Mouse (Mus musculus) hindbrain, embryonic 10.5 days (tissue): ENCODE data around the gene Dscaml1. TPM values are rescaled to one million over a fixed set of nuclear protein-coding genes. Genes with fewer than 3 reads are reported as not detected.
"Not testable (repeated sequence)": the region's sequence is repeated elsewhere in the genome, so short reads cannot be mapped to it uniquely, and the experiment has no call there.

ENCODE experiments used
- DNase-seq: peaks from one replicate; pipeline ENCODE4 v3.0.0-alpha.2; 2017; ENCODE audit warnings: low spot score
- H3K27ac ChIP-seq: fragments of 300-500 bp; sonication (generic); 2 replicates; pipeline ENCODE4 v1.5.1; 2016; ENCODE audit warnings: mild to moderate bottlenecking, moderate library complexity
- H3K27me3 ChIP-seq: fragments of 300-500 bp; sonication (generic); 2 replicates; pipeline ENCODE4 v1.6.1; 2016; ENCODE audit warnings: mild to moderate bottlenecking; ENCODE audit not compliant: poor library complexity, insufficient read depth, severe bottlenecking
- H3K36me3 ChIP-seq: fragments of 300-500 bp; sonication (generic); 2 replicates; pipeline ENCODE4 v1.6.1; 2016; ENCODE audit warnings: mild to moderate bottlenecking, moderate library complexity
- H3K4me1 ChIP-seq: fragments of 300-500 bp; sonication (generic); replicated peaks from 2 replicates; pipeline ENCODE4 v1.6.1; 2016; ENCODE audit warnings: mild to moderate bottlenecking
- H3K4me3 ChIP-seq: fragments of 300-500 bp; sonication (generic); 2 replicates; pipeline ENCODE4 v1.5.1; 2016; ENCODE audit warnings: mild to moderate bottlenecking, moderate library complexity
- H3K9me3 ChIP-seq: fragments of 300-500 bp; sonication (generic); 2 replicates; pipeline ENCODE4 v1.6.1; 2016; ENCODE audit warnings: mild to moderate bottlenecking, moderate library complexity
- WGBS: fragments of 180-500 bp; shearing (Covaris S2); methylation state at CpG from one replicate; pipeline ENCODE4 v1.1.7; 2016; 5-methylcytosine and 5-hydroxymethylcytosine counted together
- polyA plus RNA-seq: library from polyadenylated mRNA; unstranded; fragments of >200 nt; fragmentation: Nextera tagmentation; extraction: Ambion mirVana; gene quantifications from 2 replicates; pipeline ENCODE4 v1.2.1, GENCODE M21; 2016

Dscaml1 gene
- polyA plus RNA-seq, 1 experiment from 2014 or later: 0.78 TPM

- peaks cover 68% of the 10 kb centered on the region for H3K36me3 ChIP-seq
- no peak for DNase-seq
- WGBS: 91% methylated on average over 5 of the region's 5 CpGs
- H3K27me3 ChIP-seq: no peaks in the 10 kb centered on the region
- no peak overlapping the region for H3K27ac ChIP-seq
- 0 out of 2 replicates have a peak, but pooled peaks cover 6% of the 10 kb centered on the region for H3K4me1 ChIP-seq
- H3K4me3 ChIP-seq: no peak overlapping the region
- no peaks in the 10 kb centered on the region for H3K9me3 ChIP-seq
Measured at GRCm38 (mm10) chr9:45769596-45769995, 343.2 kb downstream of the Dscaml1 start.

GRCm38 (mm10) chr9:45774088-45774487 is 347.7 kb downstream of the Dscaml1 start:
- Histone ChIP-seq H3K4me3 (no peak overlapping the region), H3K27me3 (no peaks in the 10 kb centered on the region), H3K27ac (no peak overlapping the region), H3K9me3 (no peaks in the 10 kb centered on the region), H3K4me1 (peaks cover 8% of the 10 kb centered on the region; the same call in 1 of the 2 replicates), H3K36me3 (peaks cover 94% of the 10 kb centered on the region)
- 82% methylated on average over 6 of the region's 6 CpGs for WGBS
- no peak for DNase-seq

- H3K27ac ChIP-seq, DNase-seq, H3K9me3 ChIP-seq, H3K4me3 ChIP-seq, H3K27me3 ChIP-seq: not testable (repeated sequence)
- 80% methylated on average over 3 of the region's 3 CpGs for WGBS
- peaks cover 13% of the 10 kb centered on the region; the same call in 1 of the 2 replicates for H3K4me1 ChIP-seq
- H3K36me3 ChIP-seq: peaks cover 85% of the 10 kb centered on the region
Measured at GRCm38 (mm10) chr9:45776176-45776575, 349.7 kb downstream of the Dscaml1 start.

- Histone ChIP-seq H3K27me3 (no peaks in the 10 kb centered on the region), H3K4me1 (peaks cover 18% of the 10 kb centered on the region; the same call in 1 of the 2 replicates), H3K9me3 (no peaks in the 10 kb centered on the region), H3K36me3 (peaks cover 74% of the 10 kb centered on the region), H3K27ac (0 out of 2 replicates have a peak overlapping the region, but pooled peaks have one; percentile 45), H3K4me3 (no peak overlapping the region)
- no peak for DNase-seq
- WGBS: 70% methylated on average over 6 of the region's 6 CpGs
Measured at GRCm38 (mm10) chr9:45779201-45779600, 352.8 kb downstream of the Dscaml1 start.

- WGBS: 86% methylated on average over 12 of the region's 12 CpGs
Measured at GRCm38 (mm10) chr9:45783249-45784069, 357.0 kb downstream of the Dscaml1 start.

GRCm38 (mm10) chr9:45787071-45787470 is 360.6 kb downstream of the Dscaml1 start:
- no peak overlapping the region for H3K27ac ChIP-seq
- peaks cover 39% of the 10 kb centered on the region for H3K4me1 ChIP-seq
- no peak overlapping the region for H3K4me3 ChIP-seq
- DNase-seq: no peak
- peaks cover 58% of the 10 kb centered on the region for H3K36me3 ChIP-seq
- H3K27me3 ChIP-seq: no peaks in the 10 kb centered on the region
- 90% methylated on average over 8 of the region's 8 CpGs for WGBS
- H3K9me3 ChIP-seq: no peaks in the 10 kb centered on the region

More at GRCm38 (mm10) chr9:45783249-45784069, 357.0 kb downstream of the Dscaml1 start:
- Histone ChIP-seq H3K27me3 (no peaks in the 10 kb centered on the region), H3K9me3 (no peaks in the 10 kb centered on the region), H3K4me1 (peaks cover 21% of the 10 kb centered on the region), H3K36me3 (peaks cover 62% of the 10 kb centered on the region), H3K4me3 (no peak overlapping the region), H3K27ac (no peak overlapping the region)
- no peak for DNase-seq

GRCm38 (mm10) chr9:45787547-45787946 is 361.1 kb downstream of the Dscaml1 start:
- no peak for DNase-seq
- no peaks in the 10 kb centered on the region for H3K27me3 ChIP-seq
- H3K36me3 ChIP-seq: peaks cover 60% of the 10 kb centered on the region
- no peak overlapping the region for H3K27ac ChIP-seq
- H3K9me3 ChIP-seq: no peaks in the 10 kb centered on the region
- H3K4me3 ChIP-seq: no peak overlapping the region
- peaks cover 40% of the 10 kb centered on the region for H3K4me1 ChIP-seq
- WGBS: 90% methylated on average over 6 of the region's 6 CpGs

- Histone ChIP-seq H3K4me3 (no peak overlapping the region), H3K36me3 (peaks cover 69% of the 10 kb centered on the region)
- 61% methylated on average over 5 of the region's 5 CpGs for WGBS
Measured at GRCm38 (mm10) chr9:45788405-45788804, 362.0 kb downstream of the Dscaml1 start.

GRCm38 (mm10) chr9:45791456-45792142 is 365.2 kb downstream of the Dscaml1 start:
- peaks cover 61% of the 10 kb centered on the region for H3K36me3 ChIP-seq

More at GRCm38 (mm10) chr9:45788405-45788804, 362.0 kb downstream of the Dscaml1 start:
- Histone ChIP-seq H3K4me1 (peaks cover 44% of the 10 kb centered on the region), H3K27me3 (no peaks in the 10 kb centered on the region), H3K9me3 (no peaks in the 10 kb centered on the region), H3K27ac (peak overlapping the region; percentile 57)
- no peak for DNase-seq

GRCm38 (mm10) chr9:45792235-45792634 is 365.8 kb downstream of the Dscaml1 start:
- no peaks in the 10 kb centered on the region for H3K9me3 ChIP-seq
- H3K4me1 ChIP-seq: peaks cover 44% of the 10 kb centered on the region
- no peak overlapping the region for H3K4me3 ChIP-seq
- no peaks in the 10 kb centered on the region for H3K27me3 ChIP-seq
- peak overlapping the region; percentile 60 for H3K27ac ChIP-seq
- WGBS: 83% methylated on average over 1 of the region's 1 CpGs
- no peak for DNase-seq
- peaks cover 56% of the 10 kb centered on the region for H3K36me3 ChIP-seq

More at GRCm38 (mm10) chr9:45791456-45792142, 365.2 kb downstream of the Dscaml1 start:
- H3K27me3 ChIP-seq: no peaks in the 10 kb centered on the region
- 74% methylated on average over 8 of the region's 8 CpGs for WGBS
- H3K4me1 ChIP-seq: peaks cover 44% of the 10 kb centered on the region
- no peak overlapping the region for H3K4me3 ChIP-seq
- H3K27ac ChIP-seq: peak overlapping the region; percentile 60; the same call in 1 of the 2 replicates
- no peaks in the 10 kb centered on the region for H3K9me3 ChIP-seq
- no peak for DNase-seq

GRCm38 (mm10) chr9:45793697-45794096 is 367.3 kb downstream of the Dscaml1 start:
- no peaks in the 10 kb centered on the region for H3K9me3 ChIP-seq
- no peak overlapping the region for H3K27ac ChIP-seq
- DNase-seq: no peak
- no peaks in the 10 kb centered on the region for H3K27me3 ChIP-seq
- H3K36me3 ChIP-seq: peaks cover 52% of the 10 kb centered on the region
- peaks cover 47% of the 10 kb centered on the region for H3K4me1 ChIP-seq
- 86% methylated on average over 6 of the region's 6 CpGs for WGBS
- no peak overlapping the region for H3K4me3 ChIP-seq

GRCm38 (mm10) chr9:45795722-45796121 is 369.3 kb downstream of the Dscaml1 start:
- no peak overlapping the region for H3K4me3 ChIP-seq
- WGBS: 88% methylated on average over 5 of the region's 5 CpGs
- peaks cover 53% of the 10 kb centered on the region for H3K36me3 ChIP-seq
- DNase-seq: no peak
- no peaks in the 10 kb centered on the region for H3K27me3 ChIP-seq
- H3K27ac ChIP-seq: no peak overlapping the region
- no peaks in the 10 kb centered on the region for H3K9me3 ChIP-seq
- peaks cover 33% of the 10 kb centered on the region for H3K4me1 ChIP-seq

GRCm38 (mm10) chr9:45797271-45797670 is 370.8 kb downstream of the Dscaml1 start:
- Histone ChIP-seq H3K27me3 (no peaks in the 10 kb centered on the region), H3K4me3 (no peak overlapping the region), H3K27ac (no peak overlapping the region), H3K9me3 (no peaks in the 10 kb centered on the region), H3K36me3 (peaks cover 53% of the 10 kb centered on the region), H3K4me1 (peaks cover 22% of the 10 kb centered on the region)
- DNase-seq: no peak
- WGBS: 87% methylated on average over 3 of the region's 3 CpGs
